Mouse (Mus musculus): ENCODE results near the gene Crb1.
"Not testable (repeated sequence)": the region's sequence is repeated elsewhere in the genome, so short reads cannot be mapped to it uniquely, and the experiment has no call there.

Gene Crb1

GRCm38 (mm10) chr1:139376638-139377286 is at the start of gene Crb1:
Crb1 (minus strand) TSS chr1:139377100.
- DNase-seq (ENCODE audit: low read depth, low spot score): no peak

- no peak for DNase-seq (ENCODE audit: low read depth, low spot score)
These were observed 48.1 kb upstream of the Crb1 start for GRCm38 (mm10) chr1:139425006-139425405.

- no peak for DNase-seq (ENCODE audit: low read depth, low spot score)
These were observed 47.0 kb upstream of the Crb1 start for GRCm38 (mm10) chr1:139423931-139424330.

- DNase-seq (ENCODE audit: low read depth, low spot score): no peak
These were observed 46.0 kb upstream of the Crb1 start for GRCm38 (mm10) chr1:139422941-139423340.

GRCm38 (mm10) chr1:139421875-139422791 is 45.2 kb upstream of the Crb1 start, which contains the start of gene Zbtb41:
Zbtb41 (plus strand) TSS chr1:139422288.
- peak; percentile 68 for DNase-seq (ENCODE audit: low read depth, low spot score)

GRCm38 (mm10) chr1:139421521-139421874 is 44.6 kb upstream of the Crb1 start:
- no peak for DNase-seq (ENCODE audit: low read depth, low spot score)

GRCm38 (mm10) chr1:139413465-139413864 is 36.6 kb upstream of the Crb1 start:
- no peak for DNase-seq (ENCODE audit: low read depth, low spot score)

- DNase-seq (ENCODE audit: low read depth, low spot score): not testable (repeated sequence)
These were observed 35.5 kb upstream of the Crb1 start for GRCm38 (mm10) chr1:139412365-139412764.

- no peak for DNase-seq (ENCODE audit: low read depth, low spot score)
These were observed 30.8 kb upstream of the Crb1 start for GRCm38 (mm10) chr1:139407701-139408100.

- DNase-seq (ENCODE audit: low read depth, low spot score): no peak
These were observed 28.9 kb upstream of the Crb1 start for GRCm38 (mm10) chr1:139405766-139406165.

GRCm38 (mm10) chr1:139396589-139396988 is 19.7 kb upstream of the Crb1 start:
- DNase-seq (ENCODE audit: low read depth, low spot score): no peak

GRCm38 (mm10) chr1:139391747-139392146 is 14.8 kb upstream of the Crb1 start:
- no peak for DNase-seq (ENCODE audit: low read depth, low spot score)

- no peak for DNase-seq (ENCODE audit: low read depth, low spot score)
These were observed 2.7 kb upstream of the Crb1 start for GRCm38 (mm10) chr1:139379621-139379984.

- peak; percentile 31 for DNase-seq (ENCODE audit: low read depth, low spot score)
These were observed 2.1 kb upstream of the Crb1 start for GRCm38 (mm10) chr1:139378861-139379620.

GRCm38 (mm10) chr1:139375900-139376299 is 1.0 kb downstream of the Crb1 start:
- no peak for DNase-seq (ENCODE audit: low read depth, low spot score)

- no peak for DNase-seq (ENCODE audit: low read depth, low spot score)
These were observed 5.6 kb downstream of the Crb1 start for GRCm38 (mm10) chr1:139371341-139371740.

GRCm38 (mm10) chr1:139348566-139348965 is 28.3 kb downstream of the Crb1 start:
- no peak for DNase-seq (ENCODE audit: low read depth, low spot score)

- DNase-seq (ENCODE audit: low read depth, low spot score): no peak
These were observed 30.1 kb downstream of the Crb1 start for GRCm38 (mm10) chr1:139346602-139347371.

GRCm38 (mm10) chr1:139346030-139346601 is 30.8 kb downstream of the Crb1 start:
- DNase-seq (ENCODE audit: low read depth, low spot score): no peak

GRCm38 (mm10) chr1:139340178-139340859 is 36.6 kb downstream of the Crb1 start:
- no peak for DNase-seq (ENCODE audit: low read depth, low spot score)

All from WW6 (cell line).